Mouse (Mus musculus) limb, embryonic 10.5 days (tissue): Measurements from ENCODE around the gene Coa7. TPM values are rescaled to one million over a fixed set of nuclear protein-coding genes. Genes with fewer than 3 reads are reported as not detected.
"Not testable (repeated sequence)": the region's sequence is repeated elsewhere in the genome, so short reads cannot be mapped to it uniquely, and the experiment has no call there.

ENCODE experiments used
- DNase-seq: peaks from one replicate; pipeline ENCODE4 v3.0.0-alpha.2; 2017; ENCODE audit warnings: low spot score
- H3K27ac ChIP-seq: fragments of 300-500 bp; sonication (generic); 2 replicates; pipeline ENCODE4 v1.5.1; 2016; ENCODE audit warnings: mild to moderate bottlenecking
- H3K27me3 ChIP-seq: fragments of 300-500 bp; sonication (generic); 2 replicates; pipeline ENCODE4 v1.6.1; 2016; ENCODE audit warnings: low read depth, mild to moderate bottlenecking; ENCODE audit not compliant: poor library complexity, severe bottlenecking
- H3K36me3 ChIP-seq: fragments of 300-500 bp; sonication (generic); 2 replicates; pipeline ENCODE4 v1.6.1; 2016; ENCODE audit warnings: mild to moderate bottlenecking, moderate library complexity
- H3K4me1 ChIP-seq: fragments of 300-500 bp; sonication (generic); 2 replicates; pipeline ENCODE4 v1.6.1; 2016
- H3K4me3 ChIP-seq: fragments of 300-500 bp; sonication (generic); 2 replicates; pipeline ENCODE4 v1.5.1; 2016; ENCODE audit warnings: mild to moderate bottlenecking, moderate library complexity
- H3K9me3 ChIP-seq: fragments of 300-500 bp; sonication (generic); replicated peaks from 2 replicates; pipeline ENCODE4 v1.6.1; 2016; ENCODE audit warnings: mild to moderate bottlenecking
- WGBS: fragments of 180-500 bp; shearing (Covaris S2); methylation state at CpG from one replicate; pipeline ENCODE4 v1.1.7; 2016; 5-methylcytosine and 5-hydroxymethylcytosine counted together
- polyA plus RNA-seq: library from polyadenylated mRNA; unstranded; fragments of >200 nt; fragmentation: Nextera tagmentation; extraction: Ambion mirVana; gene quantifications from 2 replicates; pipeline ENCODE4 v1.2.1, GENCODE M21; 2016

Coa7 gene
- polyA plus RNA-seq, 1 experiment from 2014 or later, result 71.3 TPM

GRCm38 (mm10) chr4:108349064-108349463 lies 21.1 kb downstream of the Coa7 start:
- Histone ChIP-seq H3K4me1 (peaks cover 72% of the 10 kb centered on the region), H3K27me3 (no peaks in the 10 kb centered on the region), H3K36me3 (no peaks in the 10 kb centered on the region), H3K27ac (peak overlapping the region; percentile 90), H3K9me3 (no peaks in the 10 kb centered on the region), H3K4me3 (no peak overlapping the region)
- no peak for DNase-seq
- WGBS, result 56% methylated on average over 3 of the region's 3 CpGs

GRCm38 (mm10) chr4:108349836-108350547 lies 22.1 kb downstream of the Coa7 start:
- H3K27ac ChIP-seq, result peak overlapping the region; percentile 90
- peaks cover 72% of the 10 kb centered on the region for H3K4me1 ChIP-seq
- no peaks in the 10 kb centered on the region for H3K27me3 ChIP-seq
- no peaks in the 10 kb centered on the region for H3K36me3 ChIP-seq
- peak overlapping the region; percentile 15; the same call in 1 of the 2 replicates for H3K4me3 ChIP-seq
- no peaks in the 10 kb centered on the region for H3K9me3 ChIP-seq
- 9% methylated on average over 8 of the region's 8 CpGs for WGBS
- DNase-seq, result peak; percentile 44

GRCm38 (mm10) chr4:108350819-108351218 lies 22.9 kb downstream of the Coa7 start:
- Histone ChIP-seq H3K27ac (peak overlapping the region; percentile 90), H3K36me3 (no peaks in the 10 kb centered on the region), H3K4me3 (peak overlapping the region; percentile 15; the same call in 1 of the 2 replicates), H3K27me3 (no peaks in the 10 kb centered on the region), H3K9me3 (no peaks in the 10 kb centered on the region), H3K4me1 (peaks cover 72% of the 10 kb centered on the region)
- 5% methylated on average over 8 of the region's 8 CpGs for WGBS
- peak; percentile 87 for DNase-seq

GRCm38 (mm10) chr4:108353591-108353990 lies 25.7 kb downstream of the Coa7 start:
- not testable (repeated sequence) for H3K9me3 ChIP-seq, DNase-seq, H3K4me3 ChIP-seq, H3K27me3 ChIP-seq, H3K36me3 ChIP-seq
- H3K27ac ChIP-seq, result peak overlapping the region; percentile 58; the same call in 1 of the 2 replicates
- peaks cover 76% of the 10 kb centered on the region for H3K4me1 ChIP-seq

- peaks cover 81% of the 10 kb centered on the region for H3K4me1 ChIP-seq
- H3K4me3 ChIP-seq, result no peak overlapping the region
- WGBS, result 95% methylated on average over 8 of the region's 8 CpGs
- 0 out of 2 replicates have a peak overlapping the region, but pooled peaks have one; percentile 20 for H3K27ac ChIP-seq
- DNase-seq, result no peak
- no peaks in the 10 kb centered on the region for H3K27me3 ChIP-seq
- no peaks in the 10 kb centered on the region for H3K9me3 ChIP-seq
- H3K36me3 ChIP-seq, result no peaks in the 10 kb centered on the region
These were observed 29.5 kb downstream of the Coa7 start for GRCm38 (mm10) chr4:108357458-108357857.

GRCm38 (mm10) chr4:108358498-108358897 lies 30.6 kb downstream of the Coa7 start:
- no peak for DNase-seq
- H3K9me3 ChIP-seq, result no peaks in the 10 kb centered on the region
- H3K36me3 ChIP-seq, result no peaks in the 10 kb centered on the region
- H3K4me1 ChIP-seq, result peaks cover 91% of the 10 kb centered on the region
- WGBS, result 20% methylated on average over 4 of the region's 4 CpGs
- no peak overlapping the region for H3K4me3 ChIP-seq
- no peaks in the 10 kb centered on the region for H3K27me3 ChIP-seq
- peak overlapping the region; percentile 91 for H3K27ac ChIP-seq

GRCm38 (mm10) chr4:108360136-108361055 lies 32.5 kb downstream of the Coa7 start:
- 7% methylated on average over 28 of the region's 28 CpGs for WGBS
- DNase-seq, result peak; percentile 93
- Histone ChIP-seq H3K27ac (peak overlapping the region; percentile 91), H3K36me3 (no peaks in the 10 kb centered on the region), H3K9me3 (no peaks in the 10 kb centered on the region), H3K27me3 (no peaks in the 10 kb centered on the region), H3K4me1 (peaks cover 91% of the 10 kb centered on the region), H3K4me3 (peak overlapping the region; percentile 23)

GRCm38 (mm10) chr4:108362321-108363261 lies 34.7 kb downstream of the Coa7 start:
- peak overlapping the region; percentile 32 for H3K4me3 ChIP-seq
- no peaks in the 10 kb centered on the region for H3K27me3 ChIP-seq
- WGBS, result 2% methylated on average over 18 of the region's 18 CpGs
- no peaks in the 10 kb centered on the region for H3K9me3 ChIP-seq
- H3K4me1 ChIP-seq, result peaks cover 70% of the 10 kb centered on the region
- H3K27ac ChIP-seq, result peak overlapping the region; percentile 91
- peak; percentile 88 for DNase-seq
- no peaks in the 10 kb centered on the region for H3K36me3 ChIP-seq

- Histone ChIP-seq H3K36me3 (no peaks in the 10 kb centered on the region), H3K27me3 (no peaks in the 10 kb centered on the region), H3K9me3 (no peaks in the 10 kb centered on the region), H3K4me3 (peak overlapping the region; percentile 32), H3K27ac (peak overlapping the region; percentile 91), H3K4me1 (peaks cover 68% of the 10 kb centered on the region)
- 8% methylated on average over 7 of the region's 7 CpGs for WGBS
- DNase-seq, result peak; percentile 68
These were observed 35.6 kb downstream of the Coa7 start for GRCm38 (mm10) chr4:108363355-108364110.

GRCm38 (mm10) chr4:108364111-108364476 lies 36.2 kb downstream of the Coa7 start:
- Histone ChIP-seq H3K27ac (peak overlapping the region; percentile 91), H3K36me3 (no peaks in the 10 kb centered on the region), H3K4me3 (peak overlapping the region; percentile 19), H3K27me3 (no peaks in the 10 kb centered on the region), H3K4me1 (peaks cover 65% of the 10 kb centered on the region), H3K9me3 (no peaks in the 10 kb centered on the region)
- DNase-seq, result peak; percentile 46
- WGBS, result 23% methylated on average over 5 of the region's 5 CpGs

- 30% methylated on average over 5 of the region's 5 CpGs for WGBS
- DNase-seq, result no peak
- Histone ChIP-seq H3K9me3 (no peaks in the 10 kb centered on the region), H3K4me3 (no peak overlapping the region), H3K27me3 (no peaks in the 10 kb centered on the region), H3K36me3 (no peaks in the 10 kb centered on the region), H3K27ac (peak overlapping the region; percentile 44; the same call in 1 of the 2 replicates), H3K4me1 (peaks cover 34% of the 10 kb centered on the region)
These were observed 41.3 kb downstream of the Coa7 start for GRCm38 (mm10) chr4:108369254-108369653.

- DNase-seq, result no peak
- Histone ChIP-seq H3K27ac (no peak overlapping the region), H3K4me1 (peaks cover 29% of the 10 kb centered on the region), H3K36me3 (no peaks in the 10 kb centered on the region), H3K27me3 (no peaks in the 10 kb centered on the region), H3K9me3 (no peaks in the 10 kb centered on the region), H3K4me3 (no peak overlapping the region)
- 61% methylated on average over 4 of the region's 4 CpGs for WGBS
These were observed 42.5 kb downstream of the Coa7 start for GRCm38 (mm10) chr4:108370409-108370808.
